Mouse (Mus musculus) liver, postnatal 0 days (tissue): ENCODE measurements at regions not wholly inside any gene's neighbourhood (a gene's known extent, or its start where the extent isn't known, plus 50 kb on each side); places are given as distances from the start of the nearest gene placed in this dataset.
A peak's percentile ranks its signal among the peaks of the same experiment; 100 is the strongest.

Experiments
- ATAC-seq: fragments of 200-750 bp; cut with Nextera tagmentation; 2 replicates; pipeline ENCODE4 v1.8.0; 2017; ENCODE audit warnings: mild to moderate bottlenecking, moderate library complexity
- DNase-seq: peaks from one replicate; pipeline ENCODE4 v3.0.0-alpha.2; 2016
- H3K27ac ChIP-seq: fragments of 300-500 bp; sonication (generic); 2 replicates; pipeline ENCODE4 v1.5.1; 2014; ENCODE audit warnings: antibody characterized with exemption, moderate library complexity, mild to moderate bottlenecking, low read depth
- H3K27me3 ChIP-seq: fragments of 300-500 bp; sonication (generic); 2 replicates; pipeline ENCODE4 v1.6.1; 2014; ENCODE audit warnings: low read length, control low read depth, mixed read lengths; ENCODE audit not compliant: insufficient read depth
- H3K36me3 ChIP-seq: fragments of 300-500 bp; sonication (generic); replicated peaks from 2 replicates; pipeline ENCODE4 v1.6.1; 2014; ENCODE audit warnings: mild to moderate bottlenecking, control low read depth, low read length, moderate library complexity, mixed read lengths; ENCODE audit not compliant: insufficient read depth
- H3K4me1 ChIP-seq: fragments of 300-500 bp; sonication (generic); 2 replicates; pipeline ENCODE4 v1.6.1; 2014; ENCODE audit warnings: antibody characterized with exemption, mild to moderate bottlenecking, control low read depth; ENCODE audit not compliant: insufficient read depth
- H3K4me2 ChIP-seq: fragments of 300-500 bp; sonication (generic); 2 replicates; pipeline ENCODE4 v1.6.1; 2014; ENCODE audit warnings: low read depth, mild to moderate bottlenecking, low read length, moderate library complexity, mixed read lengths
- H3K4me3 ChIP-seq: fragments of 300-500 bp; sonication (generic); 2 replicates; pipeline ENCODE4 v1.5.1; 2014; ENCODE audit warnings: low read depth, low read length
- H3K9ac ChIP-seq: fragments of 300-500 bp; sonication (generic); replicated peaks from 2 replicates; pipeline ENCODE4 v1.6.1; 2014; ENCODE audit warnings: mild to moderate bottlenecking, moderate library complexity
- H3K9me3 ChIP-seq: fragments of 300-500 bp; sonication (generic); 2 replicates; pipeline ENCODE4 v1.6.1; 2016; ENCODE audit warnings: mild to moderate bottlenecking, control low read depth, low read length, mixed read lengths
- CTCF ChIP-seq: sonication (generic); IDR thresholded peaks from 2 replicates; pipeline ENCODE4 v1.5.1; 2016; ENCODE audit warnings: antibody characterized with exemption, low read depth
- EP300 ChIP-seq: IDR thresholded peaks from 2 replicates; pipeline ENCODE4 v1.6.1; 2016; ENCODE audit warnings: antibody characterized with exemption, low read depth, mild to moderate bottlenecking
- WGBS: fragments of 180-500 bp; shearing (Covaris S2); extraction: QIAGEN DNeasy Blood & Tissue Kit; methylation state at CpG from one replicate; pipeline ENCODE4 v1.1.7; 2014; ENCODE audit not compliant: insufficient replicate concordance; 5-methylcytosine and 5-hydroxymethylcytosine counted together

DNA sequence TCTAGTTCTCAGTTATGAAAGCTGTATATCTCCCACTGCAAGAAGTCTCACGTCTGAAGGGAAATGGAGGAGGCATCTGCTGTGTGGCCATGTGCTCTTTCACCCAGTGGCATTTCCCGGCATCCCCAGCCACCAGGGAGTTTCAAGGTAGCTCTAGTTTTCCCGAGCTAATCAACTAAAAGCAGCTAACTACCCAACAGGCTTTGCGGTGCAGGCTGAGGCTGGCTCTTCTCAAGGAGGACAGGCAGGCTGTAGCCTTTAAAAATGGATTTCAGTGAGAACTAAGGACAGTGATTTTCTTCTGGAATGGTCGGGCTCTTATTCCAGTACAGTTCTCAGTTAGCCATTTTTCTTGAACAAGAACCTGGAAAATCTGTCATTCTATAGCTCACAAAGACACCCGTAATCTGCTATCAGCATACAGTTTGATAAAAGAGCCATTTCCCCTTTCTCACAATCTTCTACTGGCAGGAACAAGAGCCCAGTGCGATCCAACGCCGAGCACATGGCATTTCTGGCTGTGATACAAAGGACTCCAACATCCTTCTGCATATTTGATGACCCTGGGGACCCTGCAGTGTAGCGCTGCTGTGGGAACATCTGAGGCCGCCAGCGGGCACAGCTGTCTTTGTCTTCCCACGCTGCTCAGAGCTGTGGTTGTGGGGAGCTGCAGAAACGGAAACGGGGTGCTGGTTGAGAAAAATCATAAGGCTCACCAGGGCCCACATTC, 188.9 kb upstream of the Hnrnpa3 start:
- no peak overlapping the region for H3K9ac ChIP-seq
- no peaks in the 10 kb centered on the region for H3K27me3 ChIP-seq
- WGBS = 23% methylated on average over 15 of the region's 15 CpGs
- no peaks in the 10 kb centered on the region for H3K9me3 ChIP-seq
- DNase-seq (peak; percentile 38), ATAC-seq (peak; percentile 61; the same call in 1 of the 2 replicates)
- no peak overlapping the region for H3K4me3 ChIP-seq
- H3K4me2 ChIP-seq = peak overlapping the region; percentile 53
- H3K4me1 ChIP-seq = peaks cover 10% of the 10 kb centered on the region
- TF ChIP-seq EP300 (peak; percentile 78), CTCF (no peak)
- no peaks in the 10 kb centered on the region for H3K36me3 ChIP-seq
- no peak overlapping the region for H3K27ac ChIP-seq

DNA sequence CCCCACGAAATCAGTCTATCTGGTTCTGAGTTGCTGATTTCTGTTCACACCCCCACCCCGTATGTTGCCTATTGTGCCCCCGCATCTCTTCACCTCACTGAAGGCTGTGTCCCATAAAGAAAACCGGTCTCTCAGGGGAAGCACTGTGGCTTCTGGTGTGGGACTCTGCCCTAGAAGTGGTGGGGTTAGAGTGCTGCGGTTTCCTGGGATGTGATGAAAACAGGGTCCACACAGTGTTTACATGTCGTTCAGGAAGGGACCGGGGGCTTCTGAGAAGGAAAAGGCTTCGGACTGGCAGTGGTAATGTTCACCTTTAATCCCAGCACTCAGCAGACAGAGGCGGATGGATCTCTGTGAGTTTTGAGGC, 188.4 kb upstream of the Hnrnpa3 start:
- DNase-seq = no peak
- Histone ChIP-seq H3K27me3 (no peaks in the 10 kb centered on the region), H3K4me1 (peaks cover 10% of the 10 kb centered on the region), H3K9ac (no peak overlapping the region), H3K9me3 (no peaks in the 10 kb centered on the region), H3K27ac (no peak overlapping the region), H3K4me3 (no peak overlapping the region), H3K4me2 (peak overlapping the region; percentile 53), H3K36me3 (no peaks in the 10 kb centered on the region)
- peak; percentile 7; the same call in 1 of the 2 replicates for ATAC-seq
- TF ChIP-seq EP300 = no peak
- WGBS = 27% methylated on average over 9 of the region's 9 CpGs

DNA sequence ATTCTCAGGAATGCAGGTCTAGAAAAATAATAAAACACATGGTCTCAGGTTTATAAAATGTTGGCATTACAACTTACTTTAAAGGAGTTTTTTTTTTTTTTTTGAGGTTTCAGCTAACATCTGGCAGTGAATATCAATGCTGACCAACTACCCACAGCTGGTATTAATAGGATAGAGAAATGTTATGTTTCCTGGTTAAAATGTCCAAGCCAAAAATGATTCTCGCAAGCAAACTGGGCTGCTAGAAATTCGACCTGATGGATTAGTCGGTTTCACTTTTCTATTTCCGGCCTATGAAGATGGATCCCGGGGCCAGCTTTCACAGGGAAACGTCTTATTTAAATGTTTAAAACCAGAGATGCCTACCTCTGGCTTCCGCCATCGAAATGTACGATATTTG, 186.6 kb upstream of the Hnrnpa3 start:
- TF ChIP-seq CTCF (no peak), EP300 (no peak)
- Histone ChIP-seq H3K4me2 (no peak overlapping the region), H3K9ac (no peak overlapping the region), H3K27me3 (no peaks in the 10 kb centered on the region), H3K9me3 (no peaks in the 10 kb centered on the region), H3K36me3 (no peaks in the 10 kb centered on the region), H3K4me3 (no peak overlapping the region), H3K4me1 (peaks cover 10% of the 10 kb centered on the region), H3K27ac (no peak overlapping the region)
- no peak for DNase-seq
- ATAC-seq = no peak
- WGBS = 84% methylated on average over 9 of the region's 9 CpGs

DNA sequence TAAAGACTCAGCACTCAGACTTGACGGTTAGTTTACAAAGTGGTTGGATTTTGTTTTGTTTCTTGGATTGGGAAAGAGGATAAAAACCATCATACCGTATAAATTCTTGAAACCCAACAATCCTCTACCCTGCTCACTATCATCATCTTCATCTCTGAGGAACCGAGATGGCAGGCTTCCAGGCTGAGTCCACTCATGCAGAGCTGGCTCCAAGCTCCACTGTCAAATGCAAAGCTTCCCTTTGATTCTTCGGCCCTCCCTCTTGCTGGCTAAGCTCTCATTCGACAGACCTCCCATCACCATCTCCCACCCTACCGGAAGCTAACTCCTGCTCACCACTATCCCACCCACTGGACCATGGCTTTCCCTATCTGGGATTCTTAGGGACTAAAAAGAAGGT, 184.6 kb upstream of the Hnrnpa3 start:
- TF ChIP-seq CTCF (no peak), EP300 (no peak)
- Histone ChIP-seq H3K4me1 (peaks cover 10% of the 10 kb centered on the region), H3K27me3 (no peaks in the 10 kb centered on the region), H3K36me3 (no peaks in the 10 kb centered on the region), H3K4me2 (no peak overlapping the region), H3K4me3 (no peak overlapping the region), H3K27ac (no peak overlapping the region), H3K9ac (no peak overlapping the region), H3K9me3 (no peaks in the 10 kb centered on the region)
- 61% methylated on average over 6 of the region's 6 CpGs for WGBS
- no peak for ATAC-seq
- DNase-seq = no peak

DNA sequence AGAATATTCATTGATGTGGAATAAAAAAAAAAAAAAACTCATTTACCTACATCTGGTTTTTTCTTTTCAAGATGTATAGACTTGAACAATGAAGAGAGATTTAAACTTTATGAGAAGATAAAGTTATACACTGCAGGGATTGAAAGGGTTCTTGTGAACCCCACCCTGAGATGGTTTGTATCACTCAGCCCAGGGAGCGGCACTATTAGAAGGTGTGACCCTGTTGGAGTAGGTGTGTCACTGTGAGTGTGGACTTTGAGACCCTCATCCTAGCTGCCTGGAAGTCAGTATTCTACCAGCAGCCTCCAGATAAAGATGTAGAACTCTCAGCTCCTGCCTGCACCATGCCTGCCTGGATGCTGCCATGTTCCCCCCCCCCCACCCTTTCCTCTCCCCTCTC, 182.7 kb upstream of the Hnrnpa3 start:
- WGBS = 75% methylated on average over 1 of the region's 1 CpGs
- Histone ChIP-seq H3K27ac (no peak overlapping the region), H3K36me3 (no peaks in the 10 kb centered on the region), H3K9me3 (no peaks in the 10 kb centered on the region), H3K9ac (no peak overlapping the region), H3K4me3 (no peak overlapping the region), H3K4me2 (no peak overlapping the region), H3K27me3 (no peaks in the 10 kb centered on the region), H3K4me1 (no peaks in the 10 kb centered on the region)
- no peak for ATAC-seq
- TF ChIP-seq EP300 (no peak), CTCF (no peak)
- no peak for DNase-seq

DNA sequence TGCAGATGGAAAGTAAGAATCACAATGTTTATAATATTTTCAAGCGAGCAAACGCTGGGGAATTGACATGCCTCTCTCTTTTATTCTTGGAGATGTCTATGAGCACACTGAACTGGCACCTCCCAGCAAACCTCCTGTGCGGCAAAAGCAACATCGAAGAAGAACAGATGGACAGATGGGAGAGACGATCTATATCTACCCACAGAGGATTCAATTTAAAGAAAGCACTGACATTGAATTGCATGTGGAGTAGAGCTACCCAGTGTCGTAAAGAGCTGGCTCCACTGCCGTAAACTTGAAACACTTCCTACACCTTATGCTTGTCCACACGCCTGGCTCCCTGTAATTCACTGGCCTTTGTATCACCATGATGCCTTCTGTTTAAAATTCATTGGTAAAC, 182.0 kb upstream of the Hnrnpa3 start:
- H3K9ac ChIP-seq = no peak overlapping the region
- ATAC-seq (no peak), DNase-seq (no peak)
- WGBS = 82% methylated on average over 8 of the region's 8 CpGs
- TF ChIP-seq CTCF (no peak), EP300 (no peak)
- H3K27ac ChIP-seq = no peak overlapping the region
- H3K27me3 ChIP-seq = no peaks in the 10 kb centered on the region
- no peak overlapping the region for H3K4me3 ChIP-seq
- H3K9me3 ChIP-seq = no peaks in the 10 kb centered on the region
- no peaks in the 10 kb centered on the region for H3K4me1 ChIP-seq
- no peak overlapping the region for H3K4me2 ChIP-seq
- no peaks in the 10 kb centered on the region for H3K36me3 ChIP-seq

DNA sequence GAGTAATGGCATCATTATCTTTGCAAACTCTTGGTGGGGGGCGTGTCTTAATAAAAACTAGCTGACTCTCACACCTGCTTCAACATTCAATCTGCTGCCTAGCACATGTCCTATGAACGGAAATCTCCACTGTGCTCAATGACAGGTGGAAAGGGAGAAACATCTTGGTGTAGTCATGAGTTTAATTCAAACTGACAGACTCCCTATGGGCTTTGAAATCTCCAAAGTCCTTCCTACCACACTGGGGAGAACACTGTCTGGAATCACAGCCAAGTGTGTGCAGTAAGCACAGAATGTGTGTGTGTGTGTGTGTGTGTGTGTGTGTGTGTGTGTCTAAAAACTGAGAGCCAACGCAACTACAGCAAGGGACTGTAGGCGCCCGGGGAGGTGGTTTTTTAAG, 179.5 kb upstream of the Hnrnpa3 start:
- WGBS = 78% methylated on average over 5 of the region's 5 CpGs

More for the DNA sequence above, 179.5 kb upstream of the Hnrnpa3 start:
- H3K27ac ChIP-seq = no peak overlapping the region
- no peak for TF ChIP-seq CTCF
- H3K9ac ChIP-seq = no peak overlapping the region
- H3K4me3 ChIP-seq = no peak overlapping the region
- H3K4me2 ChIP-seq = no peak overlapping the region
- H3K4me1 ChIP-seq = no peaks in the 10 kb centered on the region
- DNase-seq (no peak), ATAC-seq (no peak)
- no peaks in the 10 kb centered on the region for H3K27me3 ChIP-seq
- no peaks in the 10 kb centered on the region for H3K9me3 ChIP-seq
- no peaks in the 10 kb centered on the region for H3K36me3 ChIP-seq
